Mouse (Mus musculus) heart, embryonic 12.5 days (tissue): ENCODE measurements around the gene Tedc2. TPM values are rescaled to one million over a fixed set of nuclear protein-coding genes. Genes with fewer than 3 reads are reported as not detected.

Source experiments
- ATAC-seq: fragments of 200-750 bp; cut with Nextera tagmentation; 2 replicates; pipeline ENCODE4 v1.8.0; 2017; ENCODE audit warnings: moderate TSS enrichment, moderate library complexity; ENCODE audit not compliant: insufficient number of reproducible peaks, low FRiP score
- H3K27ac ChIP-seq: fragments of 300-500 bp; sonication (generic); 2 replicates; pipeline ENCODE4 v1.5.1; 2016; ENCODE audit warnings: mild to moderate bottlenecking, moderate library complexity; ENCODE audit not compliant: poor library complexity, severe bottlenecking
- H3K27me3 ChIP-seq: fragments of 300-500 bp; sonication (generic); replicated peaks from 2 replicates; pipeline ENCODE4 v1.6.1; 2016; ENCODE audit warnings: mild to moderate bottlenecking, moderate library complexity
- H3K36me3 ChIP-seq: fragments of 300-500 bp; sonication (generic); 2 replicates; pipeline ENCODE4 v1.6.1; 2016; ENCODE audit warnings: mild to moderate bottlenecking, moderate library complexity
- H3K4me1 ChIP-seq: fragments of 300-500 bp; sonication (generic); replicated peaks from 2 replicates; pipeline ENCODE4 v1.6.1; 2016; ENCODE audit warnings: mild to moderate bottlenecking
- H3K4me2 ChIP-seq: fragments of 300-500 bp; sonication (generic); 2 replicates; pipeline ENCODE4 v1.6.1; 2016; ENCODE audit warnings: mild to moderate bottlenecking, moderate library complexity
- H3K4me3 ChIP-seq: fragments of 300-500 bp; sonication (generic); 2 replicates; pipeline ENCODE4 v1.5.1; 2016; ENCODE audit warnings: mild to moderate bottlenecking
- H3K9ac ChIP-seq: fragments of 300-500 bp; sonication (generic); 2 replicates; pipeline ENCODE4 v1.6.1; 2016; ENCODE audit warnings: mild to moderate bottlenecking, moderate library complexity
- H3K9me3 ChIP-seq: fragments of 300-500 bp; sonication (generic); replicated peaks from 2 replicates; pipeline ENCODE4 v1.6.1; 2016; ENCODE audit warnings: mild to moderate bottlenecking, moderate library complexity
- WGBS: fragments of 180-500 bp; shearing (Covaris S2); methylation state at CpG from one replicate; pipeline ENCODE4 v1.1.7; 2016; 5-methylcytosine and 5-hydroxymethylcytosine counted together
- polyA plus RNA-seq: library from polyadenylated mRNA; unstranded; fragments of >200 nt; fragmentation: Nextera tagmentation; extraction: Ambion mirVana; gene quantifications from 2 replicates; pipeline ENCODE4 v1.2.1, GENCODE M21; 2016

Tedc2 gene
- polyA plus RNA-seq, 1 experiment from 2014 or later, result 7.5 TPM

DNA sequence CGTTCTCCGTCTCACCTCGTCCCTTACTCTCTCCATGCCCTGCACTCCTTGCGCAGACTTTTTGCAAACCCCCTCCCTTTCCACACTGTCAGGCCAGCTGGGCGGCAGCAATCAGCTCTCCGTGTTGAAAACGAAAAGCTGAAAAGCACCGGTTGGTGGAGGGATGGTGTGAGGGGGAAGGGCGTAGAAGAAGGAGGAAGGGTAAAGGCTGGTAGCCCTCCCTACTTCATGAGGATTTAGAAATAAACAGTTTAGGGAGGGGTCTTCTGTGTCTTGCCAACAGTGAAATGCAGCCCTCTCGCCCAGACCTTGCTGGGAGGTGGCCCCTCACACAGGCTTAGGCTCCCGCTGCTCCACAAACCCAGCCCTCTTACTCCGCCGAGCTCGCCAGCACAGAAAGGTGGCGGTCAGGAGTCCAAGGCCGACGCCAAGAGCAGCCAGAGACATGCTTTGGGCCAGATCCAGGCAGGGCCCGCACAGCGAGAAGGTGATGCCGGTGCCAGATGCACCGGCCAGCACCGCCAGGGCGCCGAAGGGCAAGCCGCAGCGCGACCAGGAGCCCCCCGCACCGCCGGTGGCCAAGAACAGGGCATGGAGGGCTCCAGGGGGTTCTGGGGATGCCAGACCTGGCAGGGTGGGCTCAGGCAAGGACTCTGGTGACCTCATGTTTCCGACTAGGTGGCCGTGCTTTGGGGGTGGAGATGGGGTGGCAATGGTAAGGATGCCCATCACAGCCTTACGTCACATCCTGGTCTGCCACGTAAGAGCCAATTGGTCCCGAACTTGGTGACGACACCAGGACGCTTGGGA lies 8.8 kb downstream of the Tedc2 start:
- Histone ChIP-seq H3K4me2 (peak overlapping the region; percentile 83), H3K4me1 (peaks cover 46% of the 10 kb centered on the region), H3K9me3 (no peaks in the 10 kb centered on the region), H3K27me3 (peaks cover 27% of the 10 kb centered on the region), H3K36me3 (peaks cover 19% of the 10 kb centered on the region), H3K4me3 (peak overlapping the region; percentile 50), H3K9ac (peak overlapping the region; percentile 71), H3K27ac (no peak overlapping the region)
- ATAC-seq, result no peak
- 2% methylated on average over 37 of the region's 37 CpGs for WGBS

DNA sequence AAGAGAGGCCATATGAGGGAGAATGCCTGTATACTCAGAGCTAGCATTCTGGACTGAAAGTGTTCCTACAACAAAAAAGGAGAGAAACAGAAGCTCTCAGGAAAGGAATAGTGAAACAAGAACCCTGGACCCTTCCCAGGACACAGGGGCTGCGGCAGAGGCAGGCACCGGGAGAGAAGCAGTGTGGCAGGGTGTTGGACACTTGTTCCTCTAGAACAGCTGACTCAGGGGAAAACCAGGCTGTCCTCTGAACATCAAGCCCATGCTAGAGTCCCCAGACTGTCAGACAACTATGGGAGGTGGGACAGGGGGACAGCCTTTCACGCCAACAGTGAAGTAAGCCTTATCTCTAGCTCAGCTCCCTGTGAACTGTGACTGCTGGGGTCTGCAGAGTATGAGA lies 10.1 kb downstream of the Tedc2 start:
- WGBS, result 71% methylated on average over 3 of the region's 3 CpGs
- peaks cover 59% of the 10 kb centered on the region for H3K4me1 ChIP-seq
- H3K4me3 ChIP-seq, result no peak overlapping the region
- no peak overlapping the region for H3K27ac ChIP-seq
- H3K4me2 ChIP-seq, result peak overlapping the region; percentile 83
- peaks cover 27% of the 10 kb centered on the region for H3K27me3 ChIP-seq
- H3K36me3 ChIP-seq, result peaks cover 7% of the 10 kb centered on the region
- ATAC-seq, result no peak
- H3K9ac ChIP-seq, result peak overlapping the region; percentile 11; the same call in 1 of the 2 replicates
- H3K9me3 ChIP-seq, result no peaks in the 10 kb centered on the region

DNA sequence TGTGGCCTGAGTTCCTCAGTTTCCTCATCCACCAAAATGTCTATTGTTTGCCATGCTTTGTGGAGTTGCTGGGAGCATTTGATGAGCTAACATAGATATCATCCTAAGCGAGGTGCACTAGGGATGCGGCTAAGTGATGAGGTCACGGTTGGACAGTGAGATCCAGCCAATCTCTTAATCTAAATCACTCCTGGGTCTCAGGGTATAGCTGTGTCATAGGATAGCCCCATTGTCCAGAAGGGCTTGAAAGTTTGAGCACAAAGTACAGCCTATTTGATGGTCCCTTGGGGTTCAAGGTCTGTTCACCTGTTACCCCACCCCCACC lies 10.8 kb downstream of the Tedc2 start:
- ATAC-seq, result no peak
- Histone ChIP-seq H3K4me2 (0 out of 2 replicates have a peak overlapping the region, but pooled peaks have one; percentile 89), H3K9ac (peak overlapping the region; percentile 11; the same call in 1 of the 2 replicates), H3K27ac (no peak overlapping the region), H3K4me1 (peaks cover 60% of the 10 kb centered on the region), H3K9me3 (no peaks in the 10 kb centered on the region), H3K27me3 (peaks cover 27% of the 10 kb centered on the region), H3K4me3 (no peak overlapping the region), H3K36me3 (peaks cover under 1% of the 10 kb centered on the region)
- WGBS, result 70% methylated on average over 3 of the region's 3 CpGs

DNA sequence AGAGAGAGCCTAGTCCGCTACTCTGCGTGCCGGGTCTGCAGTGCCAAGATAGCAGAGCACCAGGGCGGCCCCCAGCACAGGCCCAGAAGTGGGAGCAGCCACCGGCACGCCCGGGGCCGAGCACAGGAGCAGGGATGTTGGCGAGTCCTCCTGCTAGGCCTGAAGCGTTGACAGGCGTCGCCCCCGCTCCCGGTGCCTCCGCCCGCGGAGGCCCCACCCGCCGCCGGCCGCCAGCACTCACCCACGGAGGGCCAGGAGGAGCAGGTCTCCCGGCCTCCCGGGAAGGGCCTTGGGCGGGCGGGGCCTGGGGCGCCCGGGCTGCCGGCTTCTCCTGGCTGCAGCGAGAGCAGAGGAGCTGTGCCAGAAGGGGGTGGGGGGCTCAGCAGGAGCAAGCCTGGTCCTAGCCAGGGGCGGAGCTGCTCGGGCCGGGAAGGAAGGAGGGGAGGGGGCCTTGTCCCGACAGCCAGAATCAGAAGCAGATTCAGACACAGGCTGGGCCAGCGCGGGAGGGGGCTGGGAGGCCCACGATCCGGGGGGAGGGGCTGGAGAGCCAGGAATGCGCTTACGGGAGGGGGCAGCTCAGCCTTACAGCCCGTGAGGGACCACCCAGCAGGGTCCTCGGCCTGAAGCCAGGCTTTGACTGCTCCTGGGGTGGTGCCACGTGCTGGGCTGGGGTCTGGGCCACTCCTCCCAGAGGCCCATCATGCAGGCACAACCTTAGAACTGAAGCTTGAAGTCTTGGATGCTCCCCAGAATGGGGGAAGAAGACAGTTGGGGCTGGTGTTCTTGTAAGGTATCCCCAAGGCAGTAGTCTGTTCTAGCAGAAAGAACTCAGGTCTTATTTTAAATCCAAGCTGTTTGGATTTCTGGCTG lies 11.4 kb downstream of the Tedc2 start, which contains the start of gene Ntn3:
Gene Ntn3, minus strand, starts transcription at position 489 of the 873 bp plus-strand sequence.
- H3K27me3 ChIP-seq, result peaks cover 27% of the 10 kb centered on the region
- WGBS, result 1% methylated on average over 41 of the region's 43 CpGs
- peaks cover 66% of the 10 kb centered on the region for H3K4me1 ChIP-seq

DNA sequence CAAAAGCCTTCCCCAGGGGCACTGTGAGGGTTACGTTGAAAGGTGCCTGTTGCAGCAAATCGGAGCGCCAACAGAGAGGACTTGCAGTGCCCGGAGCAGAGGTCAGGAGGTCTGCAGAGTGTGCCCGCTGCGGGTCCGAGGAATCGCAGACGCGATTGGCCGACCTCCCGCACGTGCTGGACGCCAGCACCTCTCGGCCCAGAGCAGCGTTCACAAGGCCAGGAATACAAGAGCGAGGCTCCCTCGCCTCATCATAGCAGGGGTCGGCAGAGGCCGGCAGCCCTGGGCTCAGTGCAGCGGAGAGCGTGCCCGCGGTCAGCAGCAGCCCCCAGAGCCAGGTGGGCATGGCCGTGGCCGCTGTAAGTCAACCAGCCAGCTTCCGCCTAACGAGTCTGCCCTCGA lies 12.0 kb downstream of the Tedc2 start:
- Histone ChIP-seq H3K27me3 (peaks cover 27% of the 10 kb centered on the region), H3K4me1 (peaks cover 72% of the 10 kb centered on the region), H3K9me3 (no peaks in the 10 kb centered on the region), H3K4me3 (peak overlapping the region; percentile 54), H3K27ac (peak overlapping the region; percentile 61), H3K9ac (peak overlapping the region; percentile 76), H3K36me3 (no peaks in the 10 kb centered on the region), H3K4me2 (peak overlapping the region; percentile 89)
- 0 out of 2 replicates have a peak, but pooled peaks have one; percentile 0 for ATAC-seq
- 4% methylated on average over 29 of the region's 29 CpGs for WGBS

More for the DNA sequence above, 11.4 kb downstream of the Tedc2 start, which contains the start of gene Ntn3:
- H3K9me3 ChIP-seq, result no peaks in the 10 kb centered on the region
- peak within 1 kb of the TSS; percentile 89 for H3K4me2 ChIP-seq
- H3K4me3 ChIP-seq, result peak within 1 kb of the TSS; percentile 54
- no peaks in the 10 kb centered on the region for H3K36me3 ChIP-seq
- peak within 1 kb of the TSS; percentile 76 for H3K9ac ChIP-seq
- H3K27ac ChIP-seq, result peak within 1 kb of the TSS; percentile 61
- peak; percentile 43 for ATAC-seq

DNA sequence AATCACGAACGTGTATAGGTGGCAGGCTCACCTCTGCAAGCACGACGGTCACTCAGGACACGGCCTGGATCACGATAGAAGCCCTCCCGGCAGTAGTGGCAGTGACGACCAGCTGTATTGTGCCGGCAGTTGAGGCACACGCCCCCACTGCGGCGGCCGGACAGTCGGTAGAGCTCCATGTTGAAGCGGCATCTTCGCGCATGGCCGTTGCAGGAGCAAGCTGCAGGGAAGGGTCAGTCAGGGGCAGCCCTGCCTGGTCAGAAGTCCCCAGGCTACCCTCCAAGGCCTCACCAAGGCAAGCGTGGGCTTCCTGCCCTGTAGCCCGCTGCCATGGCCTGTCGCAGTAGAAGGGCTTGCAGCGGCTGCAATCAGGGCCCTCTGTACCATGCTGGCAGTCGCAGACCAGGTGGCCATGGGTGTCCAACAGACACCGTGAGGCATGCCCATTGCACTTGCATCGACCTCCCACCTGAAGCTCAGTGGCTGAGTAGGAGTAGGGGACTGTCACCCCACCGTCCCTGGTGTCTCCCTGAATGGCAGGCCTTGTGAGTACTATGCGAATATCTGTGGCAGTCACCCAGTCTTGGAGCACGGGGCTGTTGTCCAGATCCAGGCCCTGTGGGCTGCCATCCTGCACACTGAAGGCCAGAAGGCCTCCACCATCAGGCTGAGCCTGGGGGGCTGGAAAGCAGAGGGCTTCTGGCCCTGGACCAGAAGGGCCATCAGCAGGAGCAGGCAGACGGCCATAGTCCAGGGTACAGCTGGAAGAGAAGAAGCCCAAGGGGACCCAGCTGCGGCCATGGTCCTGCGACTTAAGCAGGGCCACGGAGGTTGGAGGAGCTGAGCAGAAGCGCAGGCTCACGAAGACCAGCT lies 12.6 kb downstream of the Tedc2 start:
- H3K27ac ChIP-seq, result no peak overlapping the region
- H3K4me3 ChIP-seq, result peak overlapping the region; percentile 54
- peak overlapping the region; percentile 89 for H3K4me2 ChIP-seq
- no peaks in the 10 kb centered on the region for H3K36me3 ChIP-seq
- H3K27me3 ChIP-seq, result peaks cover 27% of the 10 kb centered on the region
- peak overlapping the region; percentile 76 for H3K9ac ChIP-seq
- no peaks in the 10 kb centered on the region for H3K9me3 ChIP-seq
- no peak for ATAC-seq
- 67% methylated on average over 34 of the region's 34 CpGs for WGBS
- H3K4me1 ChIP-seq, result peaks cover 77% of the 10 kb centered on the region

DNA sequence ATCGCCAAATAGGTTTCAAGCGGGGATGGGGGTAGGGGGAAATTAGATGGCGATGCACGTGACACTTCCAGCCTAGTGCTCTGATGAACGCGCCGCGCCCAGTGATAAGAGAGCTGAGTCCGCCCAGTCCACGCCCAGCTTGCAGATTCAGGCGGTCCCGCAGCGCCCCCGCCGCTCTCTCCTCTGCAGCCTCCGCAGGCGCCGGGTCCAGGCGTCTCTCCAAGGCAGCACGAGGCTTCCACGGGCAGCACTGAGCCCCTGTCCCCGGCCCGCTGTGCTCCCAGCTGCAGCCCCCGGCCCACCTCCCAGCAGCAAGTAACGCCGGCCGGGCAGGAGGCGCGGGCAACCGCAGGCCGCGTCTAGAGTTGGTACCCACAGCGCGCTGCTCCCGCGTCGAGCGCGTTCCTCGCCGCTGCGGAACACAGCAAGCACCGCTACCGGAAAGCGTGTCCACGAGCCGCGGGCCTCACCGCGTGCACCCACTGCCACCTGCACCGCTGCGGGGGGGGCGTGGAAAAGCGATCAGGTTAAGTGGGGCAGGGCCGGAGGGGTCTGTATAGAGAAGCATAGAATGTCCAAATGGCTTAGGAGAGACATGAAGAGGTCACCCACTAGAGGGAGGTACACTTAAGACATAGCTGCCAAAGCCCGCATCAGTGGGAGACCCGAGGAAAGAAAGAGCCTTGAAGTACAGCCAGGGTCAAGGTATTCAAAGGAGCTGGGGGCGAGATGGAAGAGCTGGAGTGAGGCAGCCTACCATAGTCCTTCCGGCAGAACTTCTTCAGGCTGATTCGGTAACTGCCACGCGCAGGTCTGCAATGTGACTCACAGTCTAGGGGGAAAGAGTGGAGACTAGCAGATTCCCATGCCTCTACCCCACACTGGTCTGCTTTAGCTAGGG lies 13.9 kb downstream of the Tedc2 start:
- Histone ChIP-seq H3K4me1 (peaks cover 79% of the 10 kb centered on the region), H3K27me3 (peaks cover 27% of the 10 kb centered on the region), H3K27ac (no peak overlapping the region), H3K9me3 (no peaks in the 10 kb centered on the region), H3K4me3 (peak overlapping the region; percentile 79), H3K4me2 (peak overlapping the region; percentile 89), H3K9ac (peak overlapping the region; percentile 70), H3K36me3 (no peaks in the 10 kb centered on the region)
- WGBS, result 6% methylated on average over 62 of the region's 62 CpGs
- peak; percentile 59 for ATAC-seq

DNA sequence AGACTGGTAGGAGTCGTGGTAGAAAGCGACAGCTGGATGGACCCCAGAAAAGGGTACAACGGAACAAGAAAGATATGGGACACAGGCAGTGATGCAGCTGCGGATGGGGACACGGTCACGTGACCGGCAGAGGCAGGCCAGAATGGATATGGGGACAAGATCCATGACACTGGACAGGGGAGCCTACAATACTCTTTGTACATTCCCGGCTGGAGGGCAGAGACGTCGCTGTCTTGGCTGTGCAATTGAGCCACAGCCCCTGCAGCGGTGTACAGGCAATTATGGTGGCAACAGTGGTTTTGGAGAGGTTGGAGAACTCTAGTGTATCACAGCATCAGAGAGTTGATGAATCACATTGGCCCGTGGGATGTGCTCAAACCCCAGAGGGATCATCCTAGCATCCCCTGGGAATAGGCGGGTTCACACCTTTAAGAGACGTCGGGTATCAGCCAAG lies 14.7 kb downstream of the Tedc2 start:
- no peak overlapping the region for H3K27ac ChIP-seq
- H3K27me3 ChIP-seq, result peaks cover 23% of the 10 kb centered on the region
- H3K9me3 ChIP-seq, result no peaks in the 10 kb centered on the region
- 6% methylated on average over 15 of the region's 15 CpGs for WGBS
- ATAC-seq, result peak; percentile 47
- no peaks in the 10 kb centered on the region for H3K36me3 ChIP-seq
- H3K9ac ChIP-seq, result peak overlapping the region; percentile 70; the same call in 1 of the 2 replicates
- H3K4me2 ChIP-seq, result peak overlapping the region; percentile 89
- peaks cover 71% of the 10 kb centered on the region for H3K4me1 ChIP-seq
- H3K4me3 ChIP-seq, result peak overlapping the region; percentile 79

DNA sequence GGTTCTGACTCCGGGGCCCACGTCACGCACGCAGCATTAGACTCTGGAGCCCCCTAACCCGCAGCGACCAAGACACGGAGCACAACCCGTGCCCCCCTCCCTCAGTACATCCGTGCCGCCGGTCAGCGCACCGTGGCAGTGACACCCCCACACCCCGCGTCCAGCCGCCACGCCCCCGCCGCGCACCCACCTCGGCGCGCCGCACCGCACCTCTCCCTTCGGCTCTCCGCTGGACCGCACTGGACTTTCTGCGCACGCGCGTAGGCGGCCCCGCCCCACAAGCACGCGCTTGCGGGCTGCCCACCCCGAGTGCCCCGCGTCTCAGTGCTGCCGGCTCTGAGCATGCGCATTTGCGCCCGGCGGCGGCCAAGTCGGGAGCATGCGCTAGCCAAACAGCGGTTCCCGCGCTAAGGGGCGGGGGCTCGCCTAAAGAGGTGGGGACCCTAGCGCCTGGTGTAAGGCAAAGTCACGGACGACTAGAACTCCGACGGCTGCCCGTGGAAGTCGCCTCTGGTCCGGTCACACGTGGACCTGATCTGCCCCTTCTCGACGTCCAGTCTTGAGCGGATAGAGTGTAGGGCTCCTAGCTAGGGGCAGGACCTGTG lies 15.3 kb downstream of the Tedc2 start, which contains the start of gene Tbc1d24:
Gene Tbc1d24, minus strand, starts transcription at position 279 of the 605 bp plus-strand sequence.
- Histone ChIP-seq H3K4me3 (peak within 1 kb of the TSS; percentile 79), H3K27ac (no peak within 1 kb of the TSS), H3K4me1 (peaks cover 68% of the 10 kb centered on the region), H3K27me3 (peaks cover 19% of the 10 kb centered on the region), H3K4me2 (peak within 1 kb of the TSS; percentile 89), H3K9me3 (no peaks in the 10 kb centered on the region), H3K9ac (peak within 1 kb of the TSS; percentile 85), H3K36me3 (no peaks in the 10 kb centered on the region)
- ATAC-seq, result peak; percentile 81
- WGBS, result under 1% methylated on average over 65 of the region's 65 CpGs
